Mouse (Mus musculus) G1E (cell line): Measurements from ENCODE around the gene Rps28.

Source experiments
- CTCF ChIP-seq: IDR thresholded peaks from 2 replicates; pipeline ENCODE4 v1.5.1; 2012; ENCODE audit warnings: low read depth, low read length, inconsistent platforms, mixed read lengths
- GATA1 ChIP-seq: IDR thresholded peaks from 2 replicates; pipeline ENCODE4 v1.6.1; 2012; ENCODE audit warnings: borderline replicate concordance, low read length, inconsistent platforms, mixed read lengths
- POLR2AphosphoS5 ChIP-seq: IDR thresholded peaks from 2 replicates; pipeline ENCODE4 v1.6.1; 2012; ENCODE audit warnings: low read depth, low read length, inconsistent platforms; ENCODE audit not compliant: insufficient replicate concordance
- TAL1 ChIP-seq: conservative IDR thresholded peaks from 2 replicates; pipeline ENCODE4 v1.6.1; 2012; ENCODE audit warnings: low read depth, low read length, inconsistent platforms, mixed read lengths

GRCm38 (mm10) chr17:33771617-33772016, 52.7 kb downstream of the Rps28 start:
- TF ChIP-seq CTCF = no peak
- no peak for TF ChIP-seq POLR2AphosphoS5
- no peak for TF ChIP-seq TAL1
- no peak for TF ChIP-seq GATA1
